Mouse (Mus musculus) heart, adult 2 months (tissue): ENCODE measurements around the gene Tbc1d30.

ENCODE experiments used
- CTCF ChIP-seq: fragments of 200-600 bp; IDR thresholded peaks from 2 replicates; pipeline ENCODE4 v1.8.1; 2022; ENCODE audit warnings: antibody characterized with exemption, mild to moderate bottlenecking, moderate library complexity
- POLR2A ChIP-seq: fragments of 200-500 bp; IDR thresholded peaks from 2 replicates; pipeline ENCODE4 v1.6.1; 2011; ENCODE audit warnings: mild to moderate bottlenecking, low read depth, low read length, control low read depth; ENCODE audit not compliant: insufficient read depth

- no peak for TF ChIP-seq POLR2A
- TF ChIP-seq CTCF = no peak
Measured at GRCm38 (mm10) chr10:121381280-121381679, 30.2 kb upstream of the Tbc1d30 start.
